Mouse (Mus musculus) hindbrain, embryonic 14.5 days (tissue): Measurements from ENCODE around the gene Mcm3. TPM values are rescaled to one million over a fixed set of nuclear protein-coding genes. Genes with fewer than 3 reads are reported as not detected.
"Not testable (repeated sequence)": the region's sequence is repeated elsewhere in the genome, so short reads cannot be mapped to it uniquely, and the experiment has no call there.

Source experiments
- ATAC-seq: fragments of 200-750 bp; cut with Nextera tagmentation; 2 replicates; pipeline ENCODE4 v1.8.0; 2017; ENCODE audit warnings: moderate number of reproducible peaks, mild to moderate bottlenecking, moderate TSS enrichment, moderate library complexity; ENCODE audit not compliant: low FRiP score
- DNase-seq: peaks from one replicate; pipeline ENCODE4 v3.0.0-alpha.2; 2015; ENCODE audit warnings: low spot score
- H3K27ac ChIP-seq: fragments of 300-500 bp; sonication (generic); 2 replicates; pipeline ENCODE4 v1.5.1; 2014; ENCODE audit warnings: mild to moderate bottlenecking, moderate library complexity
- H3K27me3 ChIP-seq: fragments of 300-500 bp; sonication (generic); 2 replicates; pipeline ENCODE4 v1.6.1; 2014; ENCODE audit warnings: mild to moderate bottlenecking, low read length, mixed read lengths; ENCODE audit not compliant: control insufficient read depth, insufficient read depth
- H3K36me3 ChIP-seq: fragments of 300-500 bp; sonication (generic); replicated peaks from 2 replicates; pipeline ENCODE4 v1.6.1; 2014; ENCODE audit not compliant: control insufficient read depth, insufficient read depth
- H3K4me1 ChIP-seq: fragments of 300-500 bp; sonication (generic); replicated peaks from 2 replicates; pipeline ENCODE4 v1.6.1; 2014; ENCODE audit warnings: antibody characterized with exemption, low read length, mixed read lengths; ENCODE audit not compliant: control insufficient read depth, insufficient read depth
- H3K4me2 ChIP-seq: fragments of 300-500 bp; sonication (generic); replicated peaks from 2 replicates; pipeline ENCODE4 v1.6.1; 2014; ENCODE audit warnings: mild to moderate bottlenecking, moderate library complexity
- H3K4me3 ChIP-seq: fragments of 300-500 bp; sonication (generic); replicated peaks from 2 replicates; pipeline ENCODE4 v1.5.1; 2014; ENCODE audit warnings: mild to moderate bottlenecking, low read length
- H3K9ac ChIP-seq: fragments of 300-500 bp; sonication (generic); 2 replicates; pipeline ENCODE4 v1.6.1; 2014
- H3K9me3 ChIP-seq: fragments of 300-500 bp; sonication (generic); 2 replicates; pipeline ENCODE4 v1.6.1; 2016; ENCODE audit warnings: low read length; ENCODE audit not compliant: control insufficient read depth
- WGBS: fragments of 180-500 bp; shearing (Covaris S2); extraction: QIAGEN DNeasy Blood & Tissue Kit; methylation state at CpG from one replicate; pipeline ENCODE4 v1.1.7; 2014; 5-methylcytosine and 5-hydroxymethylcytosine counted together
- polyA plus RNA-seq: library from polyadenylated mRNA; unstranded; fragments of >200 nt; fragmentation: Nextera tagmentation; extraction: Ambion mirVana; gene quantifications from 2 replicates; pipeline ENCODE4 v1.2.1, GENCODE M21; 2014

Gene Mcm3
- polyA plus RNA-seq, 1 experiment from 2014 or later = 20.4 TPM

DNA sequence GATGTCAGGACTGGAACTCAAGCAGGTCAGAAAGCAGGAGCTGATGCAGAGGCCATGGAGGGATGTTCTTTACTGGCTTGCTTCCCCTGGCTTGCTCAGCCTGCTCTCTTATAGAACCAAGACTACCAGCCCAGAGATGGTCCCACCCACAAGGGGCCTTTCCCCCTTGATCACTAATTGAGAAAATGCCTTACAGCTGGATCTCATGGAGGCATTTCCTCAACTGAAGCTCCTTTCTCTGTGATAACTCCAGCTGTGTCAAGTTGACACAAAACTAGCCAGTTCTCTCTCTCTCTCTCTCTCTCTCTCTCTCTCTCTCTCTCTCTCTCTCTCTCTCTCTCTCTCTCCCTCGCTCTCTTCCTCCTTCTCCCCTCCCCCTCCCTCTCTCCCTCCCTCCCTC, 29.6 kb downstream of the Mcm3 start, which contains the start of gene Il17f:
Gene Il17f, minus strand, starts transcription at position 101 of the 400 bp plus-strand sequence.
- not testable (repeated sequence) for DNase-seq, H3K4me1 ChIP-seq, H3K27ac ChIP-seq, H3K36me3 ChIP-seq, H3K9me3 ChIP-seq, H3K4me2 ChIP-seq, H3K4me3 ChIP-seq, H3K9ac ChIP-seq, ATAC-seq, H3K27me3 ChIP-seq
- 100% methylated on average over 1 of the region's 1 CpGs for WGBS

- Histone ChIP-seq H3K9ac (no peak overlapping the region), H3K4me1 (no peaks in the 10 kb centered on the region), H3K9me3 (no peaks in the 10 kb centered on the region), H3K36me3 (no peaks in the 10 kb centered on the region), H3K4me3 (no peak overlapping the region), H3K4me2 (no peak overlapping the region), H3K27ac (no peak overlapping the region), H3K27me3 (no peaks in the 10 kb centered on the region)
- DNase-seq (no peak), ATAC-seq (no peak)
- WGBS = 53% methylated on average over 10 of the region's 10 CpGs
These were observed 31.7 kb downstream of the Mcm3 start for GRCm38 (mm10) chr1:20788419-20788818.

DNA sequence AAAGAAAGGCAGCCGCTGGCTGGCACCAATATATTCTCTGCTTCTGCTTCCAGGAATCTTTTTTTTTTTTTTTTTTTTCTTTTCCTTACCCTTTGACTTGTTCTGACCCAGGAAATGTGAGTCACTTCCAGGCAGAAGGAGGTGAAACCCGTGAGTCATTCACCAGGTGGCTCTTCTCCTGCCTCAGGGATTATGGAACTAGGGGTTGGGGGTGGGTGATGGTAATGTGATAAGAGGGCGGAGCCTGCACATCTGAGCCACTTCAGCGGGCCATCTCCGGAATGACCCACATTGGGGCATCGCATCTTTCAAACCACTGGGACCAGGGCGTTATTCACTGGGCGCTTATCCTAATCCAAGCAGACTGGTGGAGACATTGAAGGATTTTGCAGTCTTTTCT, 33.1 kb downstream of the Mcm3 start:
- Histone ChIP-seq H3K9me3 (no peaks in the 10 kb centered on the region), H3K4me1 (no peaks in the 10 kb centered on the region), H3K4me2 (no peak overlapping the region), H3K36me3 (no peaks in the 10 kb centered on the region), H3K4me3 (no peak overlapping the region), H3K27me3 (no peaks in the 10 kb centered on the region), H3K9ac (no peak overlapping the region), H3K27ac (no peak overlapping the region)
- ATAC-seq (no peak), DNase-seq (no peak)
- WGBS = 66% methylated on average over 8 of the region's 8 CpGs

GRCm38 (mm10) chr1:20778366-20778765, 41.7 kb downstream of the Mcm3 start:
- H3K27me3 ChIP-seq = no peaks in the 10 kb centered on the region
- H3K4me1 ChIP-seq = no peaks in the 10 kb centered on the region
- H3K27ac ChIP-seq = no peak overlapping the region
- no peak overlapping the region for H3K4me2 ChIP-seq
- H3K9me3 ChIP-seq = no peaks in the 10 kb centered on the region
- no peaks in the 10 kb centered on the region for H3K36me3 ChIP-seq
- no peak overlapping the region for H3K9ac ChIP-seq
- WGBS = 94% methylated on average over 2 of the region's 2 CpGs
- DNase-seq = no peak
- H3K4me3 ChIP-seq = no peak overlapping the region
- ATAC-seq = no peak

- not testable (repeated sequence) for H3K4me2 ChIP-seq, ATAC-seq, H3K27ac ChIP-seq, H3K4me1 ChIP-seq, H3K36me3 ChIP-seq, H3K9me3 ChIP-seq, H3K27me3 ChIP-seq, DNase-seq, H3K9ac ChIP-seq, H3K4me3 ChIP-seq
- 76% methylated on average over 4 of the region's 4 CpGs for WGBS
These were observed 45.9 kb downstream of the Mcm3 start for GRCm38 (mm10) chr1:20774026-20774730.

DNA sequence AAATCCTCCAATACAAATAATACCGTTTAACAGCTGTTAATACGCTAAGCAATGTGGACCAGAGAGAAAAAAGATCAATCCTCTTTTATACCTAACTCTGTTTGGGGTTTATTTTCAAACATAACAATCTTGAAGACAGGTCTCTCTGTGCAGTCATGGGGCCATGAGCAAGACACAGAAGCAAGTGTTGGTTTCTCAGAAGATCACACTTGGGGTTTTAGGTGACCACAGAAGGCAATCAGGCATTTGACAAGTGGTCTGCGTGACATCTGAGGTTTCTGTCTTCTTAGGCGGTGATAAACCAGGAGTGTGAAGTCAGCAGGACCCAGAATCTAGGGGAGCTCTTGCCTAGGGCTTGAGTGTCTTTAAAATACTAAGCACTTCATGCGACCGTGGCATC, 53.6 kb downstream of the Mcm3 start:
- H3K9ac ChIP-seq = no peak overlapping the region
- no peak overlapping the region for H3K4me2 ChIP-seq
- ATAC-seq (no peak; the same call in 1 of the 2 replicates), DNase-seq (no peak)
- H3K27me3 ChIP-seq = no peaks in the 10 kb centered on the region
- WGBS = 86% methylated on average over 6 of the region's 6 CpGs
- H3K27ac ChIP-seq = no peak overlapping the region
- H3K9me3 ChIP-seq = no peaks in the 10 kb centered on the region
- H3K4me1 ChIP-seq = no peaks in the 10 kb centered on the region
- H3K4me3 ChIP-seq = no peak overlapping the region
- no peaks in the 10 kb centered on the region for H3K36me3 ChIP-seq

DNA sequence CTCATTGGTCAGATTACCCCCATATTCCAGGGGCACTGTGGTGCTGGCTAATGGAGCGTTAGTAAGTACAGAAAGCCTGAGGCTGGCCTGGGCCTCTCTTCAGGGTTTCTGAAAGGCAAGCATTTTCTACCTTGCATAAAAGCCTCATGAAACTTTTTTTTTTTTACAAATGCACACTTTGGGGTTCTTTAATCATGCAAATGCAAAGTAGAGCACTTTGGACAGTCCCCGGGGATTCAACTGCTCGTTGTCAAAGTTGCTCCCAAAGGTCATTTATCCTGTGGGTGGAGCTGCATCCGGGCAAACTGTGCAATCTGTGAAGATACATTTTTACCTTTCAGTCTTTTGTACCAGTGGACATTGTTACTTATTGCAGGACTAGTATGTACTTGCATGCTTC, 58.7 kb downstream of the Mcm3 start:
- ATAC-seq = no peak
- Histone ChIP-seq H3K4me3 (no peak overlapping the region), H3K36me3 (no peaks in the 10 kb centered on the region), H3K27ac (no peak overlapping the region), H3K9me3 (no peaks in the 10 kb centered on the region), H3K4me2 (no peak overlapping the region), H3K27me3 (no peaks in the 10 kb centered on the region), H3K4me1 (no peaks in the 10 kb centered on the region), H3K9ac (no peak overlapping the region)
- no peak for DNase-seq
- 46% methylated on average over 4 of the region's 4 CpGs for WGBS

DNA sequence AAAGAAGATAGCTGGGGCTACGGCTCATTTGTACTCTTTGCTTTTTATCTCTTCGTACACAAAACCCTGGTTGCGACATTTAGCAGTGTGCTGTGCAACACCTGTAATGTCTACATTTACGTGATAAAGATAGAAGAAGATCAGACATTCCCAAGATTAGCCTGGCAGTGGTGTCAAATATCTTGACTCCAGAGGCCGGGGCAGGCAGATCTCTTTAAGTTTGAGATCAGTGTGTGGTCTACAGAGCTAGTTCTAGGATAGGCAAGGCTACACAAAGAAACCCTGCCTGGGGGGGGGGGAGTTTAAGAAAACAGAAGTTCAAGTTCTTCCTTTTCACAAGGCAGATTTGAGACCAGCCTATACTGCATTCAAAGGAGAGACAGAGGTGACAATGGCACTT, 59.8 kb downstream of the Mcm3 start:
- Histone ChIP-seq H3K9me3 (no peaks in the 10 kb centered on the region), H3K9ac (no peak overlapping the region), H3K27ac (no peak overlapping the region), H3K4me2 (no peak overlapping the region), H3K4me3 (no peak overlapping the region), H3K36me3 (no peaks in the 10 kb centered on the region), H3K4me1 (no peaks in the 10 kb centered on the region), H3K27me3 (no peaks in the 10 kb centered on the region)
- 88% methylated on average over 5 of the region's 5 CpGs for WGBS
- no peak for DNase-seq
- ATAC-seq = no peak

DNA sequence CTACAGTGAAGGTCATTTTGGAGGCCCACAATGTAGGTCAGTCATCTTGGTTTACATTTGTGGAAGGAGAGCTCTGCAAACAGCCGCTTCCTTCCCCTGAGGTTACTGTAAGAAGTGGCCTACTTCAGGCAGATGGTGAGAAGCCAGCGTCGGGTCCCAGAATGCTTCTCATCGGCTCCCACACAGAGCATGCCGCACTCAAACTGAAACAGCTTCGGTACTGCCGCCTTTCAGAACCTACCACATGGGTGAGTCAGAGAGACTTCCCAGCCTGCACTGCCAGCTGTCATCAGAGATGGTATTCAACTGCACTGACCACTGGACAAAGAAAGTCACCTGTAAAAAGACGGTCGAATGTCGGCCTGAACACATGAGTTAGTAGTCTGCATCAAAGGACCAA, 60.3 kb downstream of the Mcm3 start:
- H3K27ac ChIP-seq = no peak overlapping the region
- no peaks in the 10 kb centered on the region for H3K27me3 ChIP-seq
- H3K4me2 ChIP-seq = no peak overlapping the region
- H3K9ac ChIP-seq = no peak overlapping the region
- H3K36me3 ChIP-seq = no peaks in the 10 kb centered on the region
- no peak overlapping the region for H3K4me3 ChIP-seq
- ATAC-seq = no peak
- 90% methylated on average over 10 of the region's 10 CpGs for WGBS
- DNase-seq = no peak
- H3K9me3 ChIP-seq = no peaks in the 10 kb centered on the region
- H3K4me1 ChIP-seq = no peaks in the 10 kb centered on the region

GRCm38 (mm10) chr1:20757586-20757985, 62.5 kb downstream of the Mcm3 start:
- Histone ChIP-seq H3K4me1 (no peaks in the 10 kb centered on the region), H3K9me3 (no peaks in the 10 kb centered on the region), H3K4me2 (no peak overlapping the region), H3K36me3 (no peaks in the 10 kb centered on the region), H3K27me3 (no peaks in the 10 kb centered on the region), H3K9ac (no peak overlapping the region), H3K4me3 (no peak overlapping the region), H3K27ac (no peak overlapping the region)
- WGBS = 92% methylated on average over 3 of the region's 3 CpGs
- no peak for DNase-seq
- ATAC-seq = no peak
